Mouse (Mus musculus): ENCODE measurements around the gene 1700029H14Rik.

1700029H14Rik gene

DNA sequence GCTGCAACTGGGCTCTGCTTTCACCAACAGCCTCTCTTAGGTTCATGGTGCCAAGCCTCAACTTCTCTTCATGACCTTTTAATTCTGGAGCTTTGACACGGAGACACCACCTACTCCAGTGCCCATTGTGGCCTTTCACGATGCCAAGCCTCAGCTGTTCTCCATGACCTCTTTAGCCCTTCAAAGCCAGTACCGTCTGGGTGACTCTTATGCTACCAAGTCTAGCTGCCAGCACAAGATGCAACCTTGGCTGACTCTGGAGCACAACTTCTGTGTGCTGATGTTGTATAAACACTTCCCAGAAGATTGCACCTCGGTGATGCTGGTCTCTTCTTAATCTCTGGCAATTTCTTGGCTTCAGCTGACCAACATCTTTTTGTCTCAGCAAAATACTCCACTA is 15.8 kb downstream of the 1700029H14Rik start:
- DNase-seq (ENCODE audit: low read depth, low spot score), result no peak

DNA sequence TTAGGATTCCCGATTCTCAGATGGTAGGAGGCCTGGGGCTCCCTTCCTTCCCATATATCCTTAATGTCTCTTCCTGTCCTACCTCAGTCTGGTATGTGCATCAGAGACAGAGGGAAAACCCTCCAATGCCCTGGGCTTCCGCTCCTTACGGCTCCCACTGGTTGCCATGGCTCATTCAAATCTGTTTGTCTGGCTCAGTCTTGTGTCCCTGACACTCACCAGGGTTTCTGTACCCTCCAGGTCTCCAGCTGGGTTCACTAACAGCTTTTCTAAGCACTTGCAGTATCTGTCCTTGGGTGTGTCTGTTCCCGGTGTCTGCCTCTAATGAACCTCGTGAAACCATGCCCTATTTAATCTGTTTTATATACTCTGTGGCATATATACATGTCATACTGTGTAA is 20.7 kb downstream of the 1700029H14Rik start:
- DNase-seq (ENCODE audit: low read depth, low spot score), result peak; percentile 75

- no peak for DNase-seq (ENCODE audit: low read depth, low spot score)
These were observed 22.1 kb downstream of the 1700029H14Rik start for GRCm38 (mm10) chr8:13540122-13540521.

DNA sequence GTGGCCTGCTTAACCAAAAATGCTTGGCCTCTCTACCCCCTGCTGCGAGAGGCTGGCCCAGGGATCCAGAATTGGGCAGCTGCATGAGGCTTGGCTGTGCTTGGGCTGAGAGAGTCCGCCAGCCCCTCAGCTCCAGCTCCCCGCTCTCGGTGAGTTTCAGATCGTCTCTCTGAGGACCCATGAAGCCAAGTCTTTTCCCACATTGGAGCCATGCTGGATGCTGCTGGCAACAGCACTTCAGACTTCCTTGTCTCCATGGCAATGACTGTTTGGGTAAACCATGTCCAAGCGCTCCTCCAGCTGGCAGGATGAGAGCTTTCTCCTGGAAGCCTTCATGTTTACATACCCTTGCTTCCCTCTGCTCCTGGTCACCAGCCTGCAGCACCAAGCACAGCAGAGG is 23.4 kb downstream of the 1700029H14Rik start:
- peak; percentile 18 for DNase-seq (ENCODE audit: low read depth, low spot score)

DNA sequence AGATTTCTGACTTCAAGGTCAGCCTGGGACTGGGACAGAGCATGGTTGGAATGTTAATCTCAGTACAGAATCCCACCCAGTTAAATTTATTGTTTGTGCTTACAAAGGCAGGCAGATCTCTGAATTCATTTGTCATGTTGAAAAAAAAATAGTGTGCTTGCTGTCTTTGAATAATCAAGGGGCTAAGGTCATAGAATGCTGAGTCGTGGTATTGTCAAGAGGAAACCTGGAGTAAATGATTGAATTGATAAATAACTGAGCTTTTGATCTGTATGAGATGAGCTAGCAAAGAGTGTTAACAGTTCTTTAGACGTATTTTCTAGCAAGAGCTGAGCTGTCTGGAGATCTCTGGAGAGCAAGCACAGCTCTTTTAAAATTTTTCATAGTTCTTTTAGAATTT is 25.2 kb downstream of the 1700029H14Rik start:
- DNase-seq (ENCODE audit: low read depth, low spot score), result peak; percentile 54

GRCm38 (mm10) chr8:13533123-13533522 is 29.1 kb downstream of the 1700029H14Rik start:
- DNase-seq (ENCODE audit: low read depth, low spot score), result no peak

GRCm38 (mm10) chr8:13531602-13532171 is 30.6 kb downstream of the 1700029H14Rik start:
- no peak for DNase-seq (ENCODE audit: low read depth, low spot score)

DNA sequence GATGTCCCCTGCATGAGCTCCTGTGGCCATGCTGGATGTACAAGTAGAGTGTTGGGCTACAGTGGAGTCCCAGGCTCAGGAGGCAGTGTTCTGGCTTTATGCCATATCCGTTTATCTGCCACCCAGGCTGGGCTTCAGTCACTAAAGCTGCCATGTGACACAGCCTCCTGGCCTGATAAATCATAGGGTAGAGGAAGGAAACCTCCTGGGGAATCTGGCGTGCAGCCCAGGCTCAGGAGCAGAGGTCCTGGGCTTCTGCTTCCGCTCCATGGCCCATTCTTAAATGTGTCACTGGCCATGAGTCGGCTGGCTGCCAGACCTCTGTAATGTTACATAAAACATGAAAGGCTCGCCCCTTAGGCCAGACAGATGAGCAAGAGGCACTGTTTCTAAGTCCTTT is 31.3 kb downstream of the 1700029H14Rik start:
- no peak for DNase-seq (ENCODE audit: low read depth, low spot score)

GRCm38 (mm10) chr8:13530401-13530800 is 31.9 kb downstream of the 1700029H14Rik start:
- no peak for DNase-seq (ENCODE audit: low read depth, low spot score)

DNA sequence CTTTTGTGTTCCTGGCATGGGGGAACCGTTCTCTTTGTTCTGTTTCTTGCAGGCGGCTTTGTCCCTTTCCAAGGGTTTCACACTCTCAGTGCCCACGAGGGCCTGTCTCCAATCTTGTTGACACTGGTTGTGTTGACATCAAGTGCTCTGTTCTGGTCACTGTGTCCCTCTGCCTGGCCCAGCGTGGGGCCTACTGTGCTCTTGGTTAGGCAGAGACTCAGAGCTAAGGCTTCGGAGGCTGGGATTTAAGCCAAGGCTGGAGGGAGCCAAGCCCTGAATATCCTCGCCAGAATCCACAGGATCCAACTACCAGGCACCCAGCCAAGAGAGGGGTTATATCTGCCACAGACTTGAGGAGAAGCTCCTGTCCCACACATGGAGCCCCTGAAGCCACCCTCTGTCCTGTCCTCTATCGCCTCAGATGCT is 32.4 kb downstream of the 1700029H14Rik start:
- no peak for DNase-seq (ENCODE audit: low read depth, low spot score)

- DNase-seq (ENCODE audit: low read depth, low spot score), result no peak
These were observed 33.0 kb downstream of the 1700029H14Rik start for GRCm38 (mm10) chr8:13529011-13529840.

DNA sequence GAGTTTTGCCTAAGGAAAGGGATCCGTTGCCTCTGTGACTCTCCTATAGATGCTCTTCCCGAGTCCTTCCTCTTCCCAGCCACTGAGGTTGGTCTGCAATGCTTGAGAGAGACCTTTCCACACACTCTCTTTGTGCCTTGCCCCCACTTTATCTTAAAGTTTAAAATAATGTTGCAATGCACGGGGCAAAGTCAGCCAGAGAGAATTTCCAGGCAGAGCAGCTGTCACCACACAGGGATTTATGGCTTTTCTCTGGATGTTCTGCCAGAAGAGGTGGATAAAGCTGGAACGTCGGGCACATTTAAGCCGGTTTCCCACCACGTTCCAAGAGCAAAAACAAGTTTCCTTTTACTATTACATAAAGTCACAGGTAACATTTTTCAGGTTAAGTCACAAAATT is 40.9 kb downstream of the 1700029H14Rik start:
- no peak for DNase-seq (ENCODE audit: low read depth, low spot score)

DNA sequence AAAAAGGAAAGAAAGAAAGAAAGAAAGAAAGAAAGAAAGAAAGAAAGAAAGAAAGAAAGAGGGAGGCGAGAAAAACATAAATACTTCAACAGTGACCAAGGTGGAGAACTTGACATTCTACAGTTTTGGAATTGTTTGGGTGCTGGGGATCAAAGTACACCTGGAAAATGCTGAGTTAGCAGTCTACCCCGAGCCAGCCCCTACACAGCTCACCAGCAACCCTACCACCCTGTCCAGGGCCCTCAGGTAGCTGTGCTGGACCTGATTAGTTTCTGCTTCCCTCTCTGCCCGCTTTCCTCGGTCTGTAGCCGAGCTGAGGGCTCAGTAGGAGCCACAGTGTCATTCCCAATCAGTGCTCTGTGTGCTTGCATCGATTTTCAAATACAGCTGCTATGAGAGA is 41.9 kb downstream of the 1700029H14Rik start:
- DNase-seq (ENCODE audit: low read depth, low spot score), result no peak

GRCm38 (mm10) chr8:13519503-13519902 is 42.8 kb downstream of the 1700029H14Rik start:
- DNase-seq (ENCODE audit: low read depth, low spot score), result no peak

DNA sequence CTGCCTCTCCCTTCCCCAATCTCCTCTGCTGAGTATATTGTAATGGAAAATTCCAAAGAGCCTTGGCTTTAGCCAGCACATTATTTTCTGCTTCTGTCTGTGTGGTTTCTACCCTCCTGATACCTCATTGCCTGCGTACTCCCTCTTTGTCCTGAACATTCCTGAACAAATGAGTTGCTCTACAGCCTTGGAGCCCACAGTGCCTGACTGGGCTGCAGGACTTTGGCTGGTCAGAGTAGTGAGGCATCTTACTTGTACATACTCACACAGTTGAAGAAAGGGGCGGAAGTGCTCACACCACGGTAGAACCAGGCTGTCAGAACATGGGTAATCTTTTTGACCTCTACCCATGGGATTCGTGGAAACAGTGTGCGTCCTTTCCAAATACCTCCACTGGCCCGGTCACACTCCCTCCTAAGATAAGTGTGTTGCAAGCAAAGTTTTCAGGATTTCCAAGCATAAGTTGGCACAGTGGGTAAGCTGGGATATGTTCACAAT is 44.9 kb downstream of the 1700029H14Rik start:
- no peak for DNase-seq (ENCODE audit: low read depth, low spot score)

DNA sequence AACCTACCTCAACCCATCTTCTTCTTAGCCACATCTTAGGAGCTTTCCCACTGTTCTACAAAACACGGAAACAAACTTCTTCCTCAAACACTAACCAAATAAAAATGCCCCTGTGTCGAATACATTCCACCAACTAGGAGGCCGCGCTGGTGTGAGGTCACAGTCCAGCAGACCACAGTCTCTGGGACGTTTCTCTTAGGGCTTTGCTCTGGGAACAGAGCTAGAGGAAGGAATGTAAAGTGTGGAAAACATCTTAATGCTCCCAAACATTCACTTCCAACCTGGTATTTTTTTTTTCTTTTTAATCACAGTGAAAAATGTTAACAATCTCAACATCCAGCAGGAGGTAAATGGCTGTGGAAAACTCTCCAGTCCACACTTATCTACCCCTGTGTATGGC is 45.5 kb downstream of the 1700029H14Rik start:
- no peak for DNase-seq (ENCODE audit: low read depth, low spot score)

GRCm38 (mm10) chr8:13516011-13516442 is 46.2 kb downstream of the 1700029H14Rik start:
- no peak for DNase-seq (ENCODE audit: low read depth, low spot score)

DNA sequence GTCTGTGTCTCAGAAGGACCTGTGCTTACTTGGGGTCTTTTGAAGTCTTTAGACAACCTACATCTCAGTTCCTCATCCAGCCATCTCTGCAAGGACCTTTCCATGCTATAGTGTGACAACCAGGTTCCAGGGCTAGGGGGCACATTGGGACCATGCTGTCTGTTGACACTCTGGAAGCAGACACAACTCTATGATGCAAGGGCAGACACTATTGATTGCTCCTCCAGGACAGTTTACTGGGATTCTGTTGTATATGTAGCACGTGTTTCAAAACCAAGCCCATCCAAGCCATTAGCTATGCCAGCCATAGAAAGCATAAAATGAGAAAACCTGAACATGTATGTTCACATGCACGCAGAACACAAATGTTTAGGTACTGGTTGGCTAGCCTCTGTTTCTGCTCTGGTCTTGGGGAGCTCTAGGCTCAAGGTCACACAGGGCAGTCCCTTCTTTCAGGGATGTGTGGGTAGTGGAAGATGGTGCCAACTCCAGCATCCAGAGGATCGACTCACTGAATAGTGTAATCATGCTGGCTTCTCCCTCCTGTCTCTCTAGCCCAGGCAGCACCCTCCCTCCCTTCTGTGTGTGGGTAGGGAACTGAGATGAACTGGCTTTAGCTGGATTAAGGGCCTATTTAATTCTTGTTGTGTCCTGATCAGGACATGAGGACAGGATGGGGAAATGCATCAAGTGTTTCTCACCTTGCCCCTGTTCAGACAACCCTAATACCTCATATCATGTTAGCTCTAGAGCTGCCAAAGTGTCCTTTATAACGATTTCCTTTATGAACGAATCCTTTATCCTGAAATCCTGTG is 48.5 kb downstream of the 1700029H14Rik start:
- DNase-seq (ENCODE audit: low read depth, low spot score), result no peak

DNA sequence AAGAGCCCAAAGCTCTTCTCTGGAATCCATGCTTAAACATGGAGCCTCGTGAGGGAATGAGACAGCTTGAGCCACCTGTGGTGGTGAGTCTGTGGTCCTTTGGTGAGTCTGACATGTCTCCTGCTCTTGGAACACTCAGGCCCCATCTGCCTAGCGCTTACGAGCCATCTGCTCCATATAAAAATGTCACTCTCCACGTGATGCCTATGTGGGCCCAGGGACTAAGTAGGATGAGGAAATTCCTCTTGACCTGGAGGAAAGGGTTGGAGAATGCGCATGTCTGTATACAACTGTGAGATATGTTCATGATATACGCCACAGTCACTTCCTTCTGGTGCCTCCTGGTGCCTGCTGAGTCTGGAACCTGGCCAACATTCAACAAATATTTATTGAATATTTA is 49.6 kb downstream of the 1700029H14Rik start:
- no peak for DNase-seq (ENCODE audit: low read depth, low spot score)

- no peak for DNase-seq (ENCODE audit: low read depth, low spot score)
These were observed 50.2 kb downstream of the 1700029H14Rik start for GRCm38 (mm10) chr8:13512016-13512415.

DNA sequence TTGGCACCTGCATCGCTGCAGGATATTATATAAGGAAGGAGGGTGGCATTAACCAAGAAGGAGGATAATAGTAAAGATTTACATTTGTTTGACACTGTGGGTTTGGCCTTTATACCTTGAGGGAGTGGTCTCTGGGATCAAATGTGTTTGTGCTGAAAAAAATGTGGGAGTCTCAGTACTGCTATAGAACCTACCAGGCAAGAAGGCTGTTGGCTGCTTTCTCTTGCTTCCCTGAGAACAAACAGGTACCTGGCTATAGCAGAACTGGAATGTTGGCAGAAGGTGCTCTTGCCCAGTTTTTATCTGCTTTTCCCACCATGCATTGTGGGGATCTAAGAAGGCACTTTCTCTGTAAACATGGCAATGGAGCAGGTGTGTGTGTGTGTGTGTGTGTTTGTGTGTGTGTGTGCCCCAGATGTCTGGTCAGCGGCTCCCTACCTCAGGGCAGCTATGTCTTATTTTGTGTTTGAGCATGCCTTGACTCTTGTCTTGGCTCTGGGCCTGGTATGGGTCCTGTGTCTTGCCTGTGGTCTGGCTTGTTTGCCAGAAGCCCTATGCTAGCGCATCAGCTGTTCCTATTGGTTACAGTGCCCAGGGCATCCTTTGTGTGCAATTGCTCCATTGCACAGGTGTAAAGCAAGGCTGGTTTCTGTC is 54.9 kb downstream of the 1700029H14Rik start:
- DNase-seq (ENCODE audit: low read depth, low spot score), result no peak

DNA sequence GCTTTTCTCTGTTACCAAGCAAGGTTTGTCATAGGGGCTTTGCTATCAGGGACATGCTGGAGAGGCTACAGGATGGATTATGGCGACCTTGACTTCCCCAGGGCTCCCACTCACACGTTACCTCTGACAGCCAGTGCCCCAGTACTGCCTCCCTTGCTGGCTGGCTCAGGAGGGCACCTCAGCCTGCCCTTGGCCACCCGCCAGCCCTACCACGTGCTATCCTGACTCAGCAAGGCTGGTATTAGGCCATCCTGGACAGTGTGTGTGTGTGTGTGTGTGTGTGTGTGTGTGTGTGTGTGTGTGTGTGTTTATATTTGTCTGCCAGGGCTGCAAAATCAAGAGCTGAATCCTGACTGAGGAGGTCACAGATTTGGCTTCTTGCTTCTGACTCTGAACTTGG is 55.4 kb downstream of the 1700029H14Rik start:
- DNase-seq (ENCODE audit: low read depth, low spot score), result no peak
